Mouse (Mus musculus): ENCODE data around the gene 4930550C14Rik. TPM values are rescaled to one million over a fixed set of nuclear protein-coding genes. Genes with fewer than 3 reads are reported as not detected.

Gene 4930550C14Rik
- total and polyA plus RNA-seq, 3 experiments: 0.30 to 1.7 (median 0.97) TPM

- dilution Hi-C loops (cut with MboI; ENCODE audit: extremely low pct_ligation_motif_present, extremely low pct_unique_long_range_greater_than_20kb, low sequenced_read_pairs): no loop called here
- H3K27ac ChIP-seq (ENCODE audit: insufficient read depth, low read depth): no peak overlapping the region
- TF ChIP-seq ZNF384 (IDR thresholded peaks at IDR 0.05; ENCODE audit: low read depth, low read length) (peak; percentile 42; the same call in 1 of the 2 replicates), HCFC1 (IDR thresholded peaks at IDR 0.05; ENCODE audit: low read depth, low read length) (no peak), MAFK (IDR thresholded peaks at IDR 0.05; ENCODE audit: insufficient replicate concordance, low read length) (peak; percentile 83), IRF4 (IDR thresholded peaks at IDR 0.05; ENCODE audit: low read depth, low read length) (peak; percentile 83), TBP (conservative IDR thresholded peaks at IDR 0.05; ENCODE audit: low read depth, low read length) (0 out of 2 replicates have a peak, but pooled peaks have one; percentile 15), BHLHE40 (IDR thresholded peaks at IDR 0.05; ENCODE audit: low read depth, low read length) (peak; percentile 96), USF2 (conservative IDR thresholded peaks at IDR 0.05; ENCODE audit: low read depth, low read length) (no peak), JUND (conservative IDR thresholded peaks at IDR 0.05; ENCODE audit: low read depth, low read length) (0 out of 2 replicates have a peak, but pooled peaks have one; percentile 12), ETS1 (conservative IDR thresholded peaks at IDR 0.05; ENCODE audit: low read depth, low read length) (peak; percentile 62), MAX (IDR thresholded peaks at IDR 0.05; ENCODE audit: low read length) (no peak), MEF2A (IDR thresholded peaks at IDR 0.05; ENCODE audit: borderline replicate concordance, low read depth, low read length) (no peak), EP300 (IDR thresholded peaks at IDR 0.05; ENCODE audit: low read length) (peak; percentile 79), TCF12 (IDR thresholded peaks at IDR 0.05; ENCODE audit: low read depth, low read length) (no peak), NELFE (IDR thresholded peaks at IDR 0.05; ENCODE audit: low read depth, low read length) (no peak), RAD21 (IDR thresholded peaks at IDR 0.05; ENCODE audit: low read depth, low read length) (no peak)
These were observed 33.9 kb downstream of the 4930550C14Rik start for GRCm38 (mm10) chr9:53435830-53436570.

GRCm38 (mm10) chr9:53450609-53451008 lies 48.5 kb downstream of the 4930550C14Rik start:
- Histone ChIP-seq H3K27ac (ENCODE audit: insufficient read depth, low read depth) (no peak overlapping the region), H3K9me3 (replicated peaks; ENCODE audit: low read length) (no peaks in the 10 kb centered on the region), H3K36me3 (replicated peaks in 1 of 2; ENCODE audit: control insufficient read depth in 1 of 2, insufficient read depth in 1 of 2, low read length in 1 of 2) (peaks cover 38 to 81% of the 10 kb centered on the region in 2 experiments), H3K4me1 (ENCODE audit: control insufficient read depth in 1 of 2, insufficient read depth in 2 of 2) (peaks cover 3 to 5% of the 10 kb centered on the region in 2 experiments; a peak in 1 of 4 replicates), H3K9ac (ENCODE audit: insufficient read depth, low read depth) (no peak overlapping the region), H3K4me3 (replicated peaks in 1 of 3; ENCODE audit: low read depth in 2 of 3, low read length in 2 of 3, poor library complexity in 1 of 3) (no peak overlapping the region), H3K79me2 (replicated peaks; ENCODE audit: control insufficient read depth, extremely low read depth, insufficient read depth, poor library complexity, severe bottlenecking) (no peaks in the 10 kb centered on the region), H3K4me2 (ENCODE audit: insufficient read depth, low read depth, poor library complexity, severe bottlenecking) (no peak overlapping the region), H3K27me3 (replicated peaks) (no peaks in the 10 kb centered on the region)
- TF ChIP-seq SIN3A (IDR thresholded peaks at IDR 0.05; ENCODE audit: low read length): no peak
- no peak for TF ChIP-seq CHD1 (IDR thresholded peaks at IDR 0.05; ENCODE audit: low read depth, low read length)
- no peak for TF ChIP-seq HCFC1 (IDR thresholded peaks at IDR 0.05; ENCODE audit: low read depth, low read length)
- no peak for TF ChIP-seq PAX5 (IDR thresholded peaks at IDR 0.05; ENCODE audit: low read length)
- TF ChIP-seq NRF1 (IDR thresholded peaks at IDR 0.05; ENCODE audit: low read depth, low read length): no peak
- no peak for TF ChIP-seq CTCF (conservative IDR thresholded peaks at IDR 0.05 in 1 of 2, IDR thresholded peaks at IDR 0.05 in 1 of 2; ENCODE audit: low read depth in 2 of 2, low read length in 2 of 2)
- TF ChIP-seq USF1 (IDR thresholded peaks at IDR 0.05; ENCODE audit: low read depth, low read length): no peak
- TF ChIP-seq JUN (IDR thresholded peaks at IDR 0.05; ENCODE audit: insufficient read depth, low read depth, low read length): no peak
- no peak for TF ChIP-seq NELFE (IDR thresholded peaks at IDR 0.05; ENCODE audit: low read depth, low read length)
- no peak for TF ChIP-seq E2F4 (IDR thresholded peaks at IDR 0.05; ENCODE audit: insufficient replicate concordance, low read depth, low read length)
- no peak for TF ChIP-seq SMC3 (IDR thresholded peaks at IDR 0.05; ENCODE audit: low read depth, low read length)
- no peak for DNase-seq (ENCODE audit: extremely low read depth)
- in situ Hi-C loops (cut with MboI; ENCODE audit: low pct_ligation_motif_present, low pct_unique_long_range_greater_than_20kb, low sequenced_read_pairs): no loop called here
- dilution Hi-C loops (cut with MboI; ENCODE audit: extremely low pct_ligation_motif_present, extremely low pct_unique_long_range_greater_than_20kb, low sequenced_read_pairs): no loop called here

More at GRCm38 (mm10) chr9:53435830-53436570, 33.9 kb downstream of the 4930550C14Rik start:
- Histone ChIP-seq H3K4me1 (ENCODE audit: control insufficient read depth in 1 of 2, insufficient read depth in 2 of 2) (peaks cover 0 to 21% of the 10 kb centered on the region in 2 experiments; a peak in 2 of 4 replicates), H3K4me3 (replicated peaks in 1 of 3; ENCODE audit: low read depth in 2 of 3, low read length in 2 of 3, poor library complexity in 1 of 3) (no peak overlapping the region), H3K9me3 (replicated peaks; ENCODE audit: low read length) (no peaks in the 10 kb centered on the region), H3K9ac (ENCODE audit: insufficient read depth, low read depth) (no peak overlapping the region), H3K79me2 (replicated peaks; ENCODE audit: control insufficient read depth, extremely low read depth, insufficient read depth, poor library complexity, severe bottlenecking) (no peaks in the 10 kb centered on the region), H3K36me3 (replicated peaks in 1 of 2; ENCODE audit: control insufficient read depth in 1 of 2, insufficient read depth in 1 of 2, low read length in 1 of 2) (peaks cover 22 to 33% of the 10 kb centered on the region in 2 experiments), H3K4me2 (ENCODE audit: insufficient read depth, low read depth, poor library complexity, severe bottlenecking) (peak overlapping the region; percentile 58; the same call in 1 of the 2 replicates), H3K27me3 (replicated peaks) (no peaks in the 10 kb centered on the region)
- DNase-seq (ENCODE audit: extremely low read depth): peak; percentile 70
- in situ Hi-C loops (cut with MboI; ENCODE audit: low pct_ligation_motif_present, low pct_unique_long_range_greater_than_20kb, low sequenced_read_pairs): no loop called here

All from CH12.LX (cell line).